Mouse (Mus musculus) naive thymus-derived CD4-positive, alpha-beta T cell, adult 2 months (primary cell): ENCODE data around the gene Themis2.
A peak's percentile ranks its signal among the peaks of the same experiment; 100 is the strongest.

Experiments used
- DNase-seq: peaks from one replicate; pipeline ENCODE4 v3.0.0-alpha.2; 2011; ENCODE audit warnings: low read depth

Gene Themis2

GRCm38 (mm10) chr4:132796196-132796886 lies at the start of gene Themis2:
Themis2 (minus strand) TSS chr4:132796387.
- DNase-seq: peak; percentile 80

GRCm38 (mm10) chr4:132843705-132844071 lies 47.5 kb upstream of the Themis2 start:
- peak; percentile 17 for DNase-seq

- DNase-seq: peak; percentile 94
These were observed 47.0 kb upstream of the Themis2 start, which contains the start of gene Ppp1r8 for GRCm38 (mm10) chr4:132842970-132843704. Ppp1r8 (minus strand) TSS chr4:132843169.

- peak; percentile 51 for DNase-seq
These were observed 46.2 kb upstream of the Themis2 start for GRCm38 (mm10) chr4:132842281-132842906.

GRCm38 (mm10) chr4:132841493-132841892 lies 45.3 kb upstream of the Themis2 start:
- DNase-seq: no peak

GRCm38 (mm10) chr4:132823614-132824366 lies 27.6 kb upstream of the Themis2 start:
- DNase-seq: peak; percentile 86

- DNase-seq: no peak
These were observed 22.3 kb upstream of the Themis2 start for GRCm38 (mm10) chr4:132818442-132818841.

GRCm38 (mm10) chr4:132816855-132817254 lies 20.7 kb upstream of the Themis2 start:
- no peak for DNase-seq

GRCm38 (mm10) chr4:132816404-132816803 lies 20.2 kb upstream of the Themis2 start:
- DNase-seq: no peak

- DNase-seq: no peak
These were observed 13.4 kb upstream of the Themis2 start for GRCm38 (mm10) chr4:132809621-132810020.

- DNase-seq: no peak
These were observed 11.8 kb upstream of the Themis2 start for GRCm38 (mm10) chr4:132807771-132808641.

- DNase-seq: no peak
These were observed 10.5 kb upstream of the Themis2 start for GRCm38 (mm10) chr4:132806620-132807191.

- no peak for DNase-seq
These were observed 9.5 kb upstream of the Themis2 start for GRCm38 (mm10) chr4:132805599-132806197.

GRCm38 (mm10) chr4:132805146-132805545 lies 9.0 kb upstream of the Themis2 start:
- DNase-seq: no peak

GRCm38 (mm10) chr4:132804331-132804730 lies 8.1 kb upstream of the Themis2 start:
- DNase-seq: no peak

GRCm38 (mm10) chr4:132803876-132804275 lies 7.7 kb upstream of the Themis2 start:
- DNase-seq: no peak

- no peak for DNase-seq
These were observed 7.0 kb upstream of the Themis2 start for GRCm38 (mm10) chr4:132803212-132803611.

- peak; percentile 63 for DNase-seq
These were observed 6.0 kb upstream of the Themis2 start for GRCm38 (mm10) chr4:132802171-132802637.

- no peak for DNase-seq
These were observed 5.2 kb upstream of the Themis2 start for GRCm38 (mm10) chr4:132801176-132802077.
